Mouse (Mus musculus): ENCODE measurements around the gene Gm44503. TPM values are rescaled to one million over a fixed set of nuclear protein-coding genes. Genes with fewer than 3 reads are reported as not detected.

Gene Gm44503
- polyA plus RNA-seq, 1 experiment from 2014 or later = not detected

DNA sequence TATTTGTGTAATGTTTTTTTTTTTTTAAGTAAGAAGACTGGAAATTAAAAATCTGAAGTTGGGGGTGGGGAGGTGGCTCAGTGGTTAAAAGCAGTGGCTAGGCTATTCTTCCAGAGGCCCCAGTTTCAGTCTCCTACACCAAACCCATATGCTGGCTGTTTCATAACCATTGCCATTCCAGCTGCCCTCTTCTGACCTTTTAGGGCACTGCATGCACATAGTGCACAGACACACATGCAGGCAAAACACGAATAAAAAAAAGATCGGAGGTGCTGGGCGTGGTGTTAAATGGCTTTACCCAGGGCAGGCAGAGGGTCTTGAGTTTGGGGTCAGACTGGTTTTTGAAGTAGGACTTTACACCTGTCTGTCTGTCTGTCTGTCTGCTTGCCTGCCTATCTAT is 47.5 kb downstream of the Gm44503 start:
- Histone ChIP-seq H3K9me3 (no peaks in the 10 kb centered on the region), H3K27ac (replicated peaks) (no peak overlapping the region), H3K4me3 (no peak overlapping the region), H3K4me1 (no peaks in the 10 kb centered on the region), H3K27me3 (replicated peaks; ENCODE audit: low read depth, poor library complexity, severe bottlenecking) (no peaks in the 10 kb centered on the region), H3K36me3 (replicated peaks) (peaks cover 16% of the 10 kb centered on the region)
- 91% methylated on average over 3 of the region's 3 CpGs for WGBS
- no peak for DNase-seq (ENCODE audit: low spot score)

DNA sequence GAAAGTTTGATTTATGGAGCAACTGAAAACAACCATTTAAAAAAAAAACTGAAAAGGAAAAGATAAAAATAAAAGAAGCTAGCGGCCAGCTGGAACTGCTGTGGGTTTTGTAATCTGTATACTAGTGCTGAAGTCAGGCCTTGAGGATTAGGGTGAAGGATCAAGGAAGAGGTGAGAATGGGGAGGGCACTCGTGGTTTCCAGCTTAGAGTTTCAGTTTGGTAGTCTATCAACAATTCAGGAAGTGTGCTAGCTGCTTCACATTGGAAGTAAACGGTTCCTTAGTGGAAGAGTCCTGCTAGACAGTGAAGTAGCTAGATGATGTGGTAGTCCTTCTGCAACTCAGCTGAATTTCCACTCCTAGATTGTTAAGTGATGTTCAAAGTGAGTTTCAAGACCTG is 49.7 kb downstream of the Gm44503 start:
- no peak for DNase-seq (ENCODE audit: low spot score)
- H3K36me3 ChIP-seq (replicated peaks) = peaks cover 31% of the 10 kb centered on the region
- no peaks in the 10 kb centered on the region for H3K27me3 ChIP-seq (replicated peaks; ENCODE audit: low read depth, poor library complexity, severe bottlenecking)
- no peaks in the 10 kb centered on the region for H3K4me1 ChIP-seq
- no peak overlapping the region for H3K4me3 ChIP-seq
- 72% methylated on average over 3 of the region's 3 CpGs for WGBS
- H3K9me3 ChIP-seq = no peaks in the 10 kb centered on the region
- H3K27ac ChIP-seq (replicated peaks) = no peak overlapping the region

DNA sequence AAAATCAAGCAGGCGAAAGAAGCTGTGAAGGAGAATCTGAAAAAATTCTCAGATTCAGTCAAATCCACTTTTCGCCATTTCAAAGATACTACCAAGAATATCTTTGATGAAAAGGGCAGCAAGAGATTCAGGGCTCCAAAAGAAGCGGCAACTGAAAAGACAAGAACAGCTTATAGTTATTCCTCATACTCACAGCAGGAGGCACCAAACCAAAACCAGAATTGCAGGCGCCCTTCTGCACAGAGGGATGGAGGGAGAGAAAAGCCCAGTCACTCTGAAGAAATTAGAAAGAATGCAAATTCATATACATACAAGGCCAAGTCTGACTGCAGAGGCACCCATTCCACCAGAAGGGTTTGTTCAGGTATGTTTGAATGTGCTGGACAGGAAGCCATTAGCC is 54.0 kb downstream of the Gm44503 start:
- 86% methylated on average over 4 of the region's 4 CpGs for WGBS
- Histone ChIP-seq H3K4me3 (no peak overlapping the region), H3K36me3 (replicated peaks) (peaks cover 64% of the 10 kb centered on the region), H3K9me3 (no peaks in the 10 kb centered on the region), H3K27me3 (replicated peaks; ENCODE audit: low read depth, poor library complexity, severe bottlenecking) (no peaks in the 10 kb centered on the region), H3K27ac (replicated peaks) (no peak overlapping the region), H3K4me1 (no peaks in the 10 kb centered on the region)
- DNase-seq (ENCODE audit: low spot score) = no peak

DNA sequence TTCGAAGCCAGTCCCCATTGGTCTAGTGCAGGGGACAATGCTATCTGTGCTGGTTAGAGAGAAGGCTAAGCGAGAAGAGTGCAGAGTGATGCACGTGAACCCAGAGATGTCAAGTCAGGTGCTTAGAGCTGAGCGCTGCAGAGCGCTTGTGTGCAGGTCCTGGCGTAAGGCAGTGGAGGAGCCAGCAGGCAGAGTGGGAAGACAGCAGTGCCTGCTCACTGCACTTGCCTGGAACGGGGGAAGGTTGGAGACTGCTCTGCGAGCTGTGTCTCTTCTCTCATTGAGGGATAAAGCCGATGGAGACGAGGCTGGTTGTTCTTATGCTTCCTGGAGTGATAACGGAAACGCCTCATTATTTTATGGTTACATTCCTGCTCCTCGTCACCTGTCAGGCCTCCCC is 56.1 kb downstream of the Gm44503 start:
- 92% methylated on average over 13 of the region's 13 CpGs for WGBS
- Histone ChIP-seq H3K27me3 (replicated peaks; ENCODE audit: low read depth, poor library complexity, severe bottlenecking) (no peaks in the 10 kb centered on the region), H3K4me3 (no peak overlapping the region), H3K9me3 (no peaks in the 10 kb centered on the region), H3K36me3 (replicated peaks) (peaks cover 85% of the 10 kb centered on the region), H3K27ac (replicated peaks) (no peak overlapping the region), H3K4me1 (no peaks in the 10 kb centered on the region)
- DNase-seq (ENCODE audit: low spot score) = no peak

DNA sequence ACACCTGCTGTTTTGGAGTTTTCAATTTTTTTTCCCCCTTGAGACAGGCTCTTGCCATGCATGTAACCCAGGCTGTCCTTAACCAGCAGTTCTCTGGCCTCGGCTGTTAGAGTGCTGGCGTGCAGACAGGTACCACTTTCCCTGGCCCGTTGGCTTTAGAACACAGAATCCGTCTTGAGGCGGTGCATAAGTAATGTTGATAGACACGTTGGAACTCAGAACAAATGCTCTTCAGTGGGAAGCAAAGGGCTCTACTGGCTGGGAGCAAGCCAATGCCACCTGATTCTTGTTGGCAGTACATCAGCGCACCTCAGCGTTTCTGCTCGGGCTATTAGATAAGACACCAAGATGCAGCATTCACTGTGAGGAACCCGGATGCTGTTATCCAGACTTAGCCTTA is 61.2 kb downstream of the Gm44503 start:
- Histone ChIP-seq H3K36me3 (replicated peaks) (peaks cover 77% of the 10 kb centered on the region), H3K4me3 (no peak overlapping the region), H3K4me1 (no peaks in the 10 kb centered on the region), H3K9me3 (no peaks in the 10 kb centered on the region), H3K27ac (replicated peaks) (no peak overlapping the region), H3K27me3 (replicated peaks; ENCODE audit: low read depth, poor library complexity, severe bottlenecking) (no peaks in the 10 kb centered on the region)
- WGBS = 90% methylated on average over 10 of the region's 10 CpGs
- DNase-seq (ENCODE audit: low spot score) = no peak

DNA sequence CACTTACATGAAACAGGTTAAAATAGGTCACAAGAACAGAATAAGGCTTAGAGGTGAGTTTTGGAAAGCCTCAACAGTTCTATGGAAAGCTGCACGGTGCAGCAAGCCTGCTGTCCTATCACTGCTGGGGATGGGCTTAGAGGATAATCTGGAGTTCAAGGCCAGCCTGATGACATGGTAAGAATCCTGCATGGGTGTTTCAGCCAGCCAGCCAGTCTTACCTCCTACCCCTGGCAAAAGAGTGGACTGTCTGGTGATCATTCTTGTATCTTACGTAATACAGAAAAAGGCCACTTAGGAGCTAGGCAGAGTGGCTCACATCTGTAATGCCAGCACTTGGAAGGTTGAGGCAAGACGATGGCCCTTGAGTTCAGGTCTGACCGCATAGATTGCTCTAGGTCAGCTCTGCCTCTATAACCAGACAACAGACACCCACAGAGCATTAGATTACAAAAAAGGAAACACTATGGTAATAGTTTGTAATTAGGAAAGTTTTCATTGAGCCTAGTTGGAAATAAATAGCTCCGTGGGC is 62.0 kb downstream of the Gm44503 start:
- no peaks in the 10 kb centered on the region for H3K4me1 ChIP-seq
- H3K27me3 ChIP-seq (replicated peaks; ENCODE audit: low read depth, poor library complexity, severe bottlenecking) = no peaks in the 10 kb centered on the region
- WGBS = 94% methylated on average over 5 of the region's 5 CpGs
- H3K36me3 ChIP-seq (replicated peaks) = peaks cover 69% of the 10 kb centered on the region
- H3K4me3 ChIP-seq = no peak overlapping the region
- H3K9me3 ChIP-seq = no peaks in the 10 kb centered on the region
- no peak overlapping the region for H3K27ac ChIP-seq (replicated peaks)
- DNase-seq (ENCODE audit: low spot score) = no peak

DNA sequence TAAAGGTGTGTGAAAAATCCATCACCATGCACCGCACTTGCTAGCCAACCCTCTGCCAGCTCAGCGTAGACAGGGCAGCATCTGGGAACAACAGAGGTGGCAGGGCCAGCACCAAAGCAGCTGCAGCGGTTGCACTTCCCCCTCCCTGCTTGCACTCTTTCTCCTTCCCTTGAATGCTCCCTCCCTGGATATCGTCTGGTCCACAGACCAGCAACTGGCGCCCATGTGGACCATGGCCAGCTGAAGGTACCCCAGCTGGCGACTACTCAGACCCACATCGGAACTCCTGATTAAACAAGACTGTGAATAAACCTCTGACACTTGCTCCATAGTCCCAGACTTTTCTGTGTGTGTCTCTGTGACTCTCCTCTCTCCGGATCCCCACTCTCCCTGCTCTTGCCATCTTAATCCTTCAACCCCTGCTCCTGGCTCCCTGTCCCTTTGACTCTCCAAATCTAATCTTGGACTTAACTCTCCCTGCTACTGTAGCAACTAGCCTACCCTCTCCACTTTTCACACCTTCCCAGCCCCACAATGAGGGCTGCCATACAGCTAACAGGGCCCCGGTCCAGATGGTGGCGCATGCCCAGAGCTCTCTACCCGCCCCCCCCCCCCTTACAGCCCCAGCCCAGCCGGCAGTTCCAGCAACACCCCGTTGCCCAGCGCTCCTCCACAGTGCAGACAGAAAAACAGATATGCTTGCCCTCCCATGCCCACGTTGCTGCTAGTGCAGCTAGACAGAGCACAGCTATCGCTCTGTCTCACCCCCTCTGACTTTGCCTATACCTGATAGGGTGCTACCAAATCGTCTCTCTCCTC is 67.4 kb downstream of the Gm44503 start:
- H3K9me3 ChIP-seq = no peaks in the 10 kb centered on the region
- no peaks in the 10 kb centered on the region for H3K27me3 ChIP-seq (replicated peaks; ENCODE audit: low read depth, poor library complexity, severe bottlenecking)
- H3K4me1 ChIP-seq = peaks cover 9% of the 10 kb centered on the region
- H3K4me3 ChIP-seq = peak overlapping the region; percentile 32; the same call in 1 of the 2 replicates
- peak; percentile 37 for DNase-seq (ENCODE audit: low spot score)
- WGBS = 23% methylated on average over 17 of the region's 17 CpGs
- H3K36me3 ChIP-seq (replicated peaks) = peaks cover 42% of the 10 kb centered on the region
- no peak overlapping the region for H3K27ac ChIP-seq (replicated peaks)

DNA sequence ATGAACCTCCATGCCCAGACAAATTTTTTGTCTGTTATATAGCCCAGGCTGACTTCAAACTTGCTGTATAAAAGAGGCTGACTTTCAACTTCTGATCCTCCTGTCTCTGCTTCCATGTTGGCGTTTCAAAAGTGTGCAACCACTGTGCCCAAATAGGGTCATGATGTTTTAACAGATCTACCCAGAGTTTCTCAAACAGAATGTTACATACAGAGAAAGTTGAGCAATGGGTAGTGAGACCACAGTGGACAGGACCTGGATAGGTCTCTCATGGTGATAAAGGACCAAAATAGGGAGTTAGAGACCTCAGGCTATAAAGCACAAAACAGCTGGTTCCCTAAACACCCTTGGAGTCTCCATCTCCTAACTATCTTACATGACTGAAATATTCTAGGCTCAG is 71.8 kb downstream of the Gm44503 start:
- no peak for DNase-seq (ENCODE audit: low spot score)
- H3K27me3 ChIP-seq (replicated peaks; ENCODE audit: low read depth, poor library complexity, severe bottlenecking) = no peaks in the 10 kb centered on the region
- H3K36me3 ChIP-seq (replicated peaks) = peaks cover 63% of the 10 kb centered on the region
- no peak overlapping the region for H3K4me3 ChIP-seq
- H3K4me1 ChIP-seq = peaks cover 9% of the 10 kb centered on the region
- no peak overlapping the region for H3K27ac ChIP-seq (replicated peaks)
- no peaks in the 10 kb centered on the region for H3K9me3 ChIP-seq
- 95% methylated on average over 1 of the region's 1 CpGs for WGBS

DNA sequence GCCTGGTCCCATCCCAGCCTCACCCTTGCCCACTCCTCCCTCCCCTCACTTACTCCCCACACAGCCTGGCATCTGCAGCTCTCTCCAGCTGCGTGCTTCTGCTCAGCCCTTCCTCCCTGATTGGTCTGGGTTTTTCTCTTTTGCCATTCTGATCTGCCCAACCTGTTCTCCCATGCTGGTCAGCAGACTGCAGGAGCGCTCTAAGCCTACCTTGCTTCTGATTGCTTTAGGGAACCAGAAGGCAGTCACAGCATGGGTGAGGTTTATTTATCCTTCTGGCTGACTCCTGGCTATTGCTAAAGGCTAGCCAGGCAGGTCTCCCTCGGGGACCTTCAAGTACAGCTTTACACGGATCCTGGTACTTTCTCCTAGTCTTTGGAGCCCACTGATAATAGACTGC is 72.8 kb downstream of the Gm44503 start:
- Histone ChIP-seq H3K4me1 (peaks cover 1% of the 10 kb centered on the region), H3K36me3 (replicated peaks) (peaks cover 67% of the 10 kb centered on the region), H3K27me3 (replicated peaks; ENCODE audit: low read depth, poor library complexity, severe bottlenecking) (no peaks in the 10 kb centered on the region), H3K9me3 (no peaks in the 10 kb centered on the region), H3K4me3 (no peak overlapping the region), H3K27ac (replicated peaks) (no peak overlapping the region)
- no peak for DNase-seq (ENCODE audit: low spot score)
- WGBS = 69% methylated on average over 4 of the region's 4 CpGs

DNA sequence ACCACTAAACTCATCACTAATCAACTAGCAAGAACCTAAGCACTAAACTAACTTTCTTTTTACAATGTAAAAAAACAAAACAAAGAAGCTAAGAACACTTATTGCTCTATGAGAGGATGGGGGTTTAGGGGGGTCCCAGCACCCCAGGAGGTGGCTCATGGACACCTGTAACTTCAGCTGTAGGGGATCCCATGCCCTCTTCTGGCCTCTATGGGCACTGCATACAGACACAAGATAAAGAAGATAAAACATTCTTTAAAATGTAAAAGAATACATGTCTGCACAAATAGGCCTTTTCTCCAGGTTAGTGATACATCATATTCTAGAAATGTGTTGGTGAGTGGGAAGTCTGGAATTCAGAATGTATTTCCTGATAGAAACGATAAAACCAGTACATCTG is 74.8 kb downstream of the Gm44503 start:
- Histone ChIP-seq H3K36me3 (replicated peaks) (peaks cover 63% of the 10 kb centered on the region), H3K27me3 (replicated peaks; ENCODE audit: low read depth, poor library complexity, severe bottlenecking) (no peaks in the 10 kb centered on the region), H3K9me3 (no peaks in the 10 kb centered on the region), H3K4me3 (no peak overlapping the region), H3K4me1 (no peaks in the 10 kb centered on the region), H3K27ac (replicated peaks) (no peak overlapping the region)
- no peak for DNase-seq (ENCODE audit: low spot score)
- WGBS = 100% methylated on average over 1 of the region's 1 CpGs

DNA sequence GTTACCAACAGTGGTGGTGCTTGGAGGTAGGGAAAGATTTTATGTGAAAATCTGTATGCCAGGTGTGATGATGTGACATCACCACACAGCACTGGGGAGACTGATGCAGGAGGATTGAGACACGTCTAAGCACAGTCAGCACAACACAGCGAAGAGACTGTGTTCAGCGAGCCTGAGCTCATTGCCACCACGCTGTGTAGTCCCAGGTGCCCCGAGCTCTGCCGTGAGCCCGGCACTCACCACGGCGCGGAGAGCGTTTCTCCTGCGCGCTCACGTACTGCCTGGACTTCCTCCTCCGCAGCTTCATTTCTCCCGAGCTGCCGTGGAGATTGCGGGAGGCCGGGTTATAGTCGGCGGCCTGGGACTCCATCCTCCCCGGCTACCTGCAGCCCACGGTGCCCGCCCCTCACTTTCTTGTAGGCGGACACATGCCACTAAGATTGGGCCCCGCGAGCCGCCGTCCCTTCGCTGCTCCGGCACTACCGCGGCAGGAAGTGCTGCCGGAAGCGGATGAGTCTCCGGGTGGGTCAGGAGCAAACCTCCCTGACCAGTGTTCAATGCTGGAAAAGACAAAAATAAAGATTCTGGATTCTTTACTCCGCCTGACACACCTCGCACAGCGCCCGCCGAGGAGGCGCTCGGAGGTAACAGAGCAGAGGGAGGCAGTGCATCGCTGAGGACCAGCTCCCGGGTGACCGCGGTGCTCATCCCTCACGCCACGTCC is 80.7 kb downstream of the Gm44503 start:
- Histone ChIP-seq H3K9me3 (no peaks in the 10 kb centered on the region), H3K27me3 (replicated peaks; ENCODE audit: low read depth, poor library complexity, severe bottlenecking) (no peaks in the 10 kb centered on the region), H3K4me1 (peaks cover 22% of the 10 kb centered on the region), H3K4me3 (peak overlapping the region; percentile 89), H3K36me3 (replicated peaks) (peaks cover 9% of the 10 kb centered on the region), H3K27ac (replicated peaks) (peak overlapping the region; percentile 88)
- WGBS = under 1% methylated on average over 49 of the region's 49 CpGs
- peak; percentile 95 for DNase-seq (ENCODE audit: low spot score)

DNA sequence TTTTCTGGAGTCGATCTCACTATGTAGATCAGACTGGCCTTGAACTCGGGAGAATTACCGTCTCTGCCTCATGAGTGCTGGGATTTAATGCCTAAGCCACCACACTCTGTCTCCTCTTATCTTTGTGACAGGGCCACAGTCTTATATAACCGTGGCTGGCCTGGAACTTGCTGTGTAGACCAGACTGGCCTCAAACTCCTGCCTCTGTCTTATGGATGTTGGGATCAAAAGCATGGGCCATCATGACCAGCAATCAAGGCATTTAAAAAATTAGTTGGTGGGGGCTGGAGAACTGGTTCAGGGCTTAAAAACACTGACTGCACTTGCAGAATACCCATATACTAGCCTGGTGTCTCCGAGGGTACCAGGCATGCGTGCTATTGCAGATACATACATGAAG is 81.4 kb downstream of the Gm44503 start, which contains the start of gene Pigb:
Gene Pigb (minus strand): TSS at position 299 of the 400 bp plus-strand sequence.
- Histone ChIP-seq H3K36me3 (replicated peaks) (peaks cover 4% of the 10 kb centered on the region), H3K27ac (replicated peaks) (peak within 1 kb of the TSS; percentile 88), H3K27me3 (replicated peaks; ENCODE audit: low read depth, poor library complexity, severe bottlenecking) (peaks cover 2% of the 10 kb centered on the region; the same call in 1 of the 2 replicates), H3K9me3 (no peaks in the 10 kb centered on the region), H3K4me3 (peak within 1 kb of the TSS; percentile 89), H3K4me1 (peaks cover 29% of the 10 kb centered on the region)
- 33% methylated on average over 6 of the region's 6 CpGs for WGBS
- no peak for DNase-seq (ENCODE audit: low spot score)
